Mouse (Mus musculus) midbrain, embryonic 10.5 days (tissue): ENCODE data around the gene Gm20388. TPM values are rescaled to one million over a fixed set of nuclear protein-coding genes. Genes with fewer than 3 reads are reported as not detected.

Source experiments
- DNase-seq: peaks from one replicate; pipeline ENCODE4 v3.0.0-alpha.2; 2017; ENCODE audit warnings: low spot score
- H3K27ac ChIP-seq: fragments of 300-500 bp; sonication (generic); replicated peaks from 2 replicates; pipeline ENCODE4 v1.5.1; 2016; ENCODE audit warnings: mild to moderate bottlenecking
- H3K27me3 ChIP-seq: fragments of 300-500 bp; sonication (generic); 2 replicates; pipeline ENCODE4 v1.6.1; 2016; ENCODE audit warnings: low read depth, mild to moderate bottlenecking; ENCODE audit not compliant: poor library complexity, severe bottlenecking
- H3K36me3 ChIP-seq: fragments of 300-500 bp; sonication (generic); 2 replicates; pipeline ENCODE4 v1.6.1; 2016; ENCODE audit warnings: mild to moderate bottlenecking, moderate library complexity
- H3K4me1 ChIP-seq: fragments of 300-500 bp; sonication (generic); 2 replicates; pipeline ENCODE4 v1.6.1; 2016
- H3K4me3 ChIP-seq: fragments of 300-500 bp; sonication (generic); 2 replicates; pipeline ENCODE4 v1.5.1; 2016; ENCODE audit warnings: mild to moderate bottlenecking, moderate library complexity
- H3K9me3 ChIP-seq: fragments of 300-500 bp; sonication (generic); replicated peaks from 2 replicates; pipeline ENCODE4 v1.6.1; 2016; ENCODE audit warnings: mild to moderate bottlenecking
- WGBS: fragments of 180-500 bp; shearing (Covaris S2); methylation state at CpG from one replicate; pipeline ENCODE4 v1.1.7; 2016; 5-methylcytosine and 5-hydroxymethylcytosine counted together
- polyA plus RNA-seq: library from polyadenylated mRNA; unstranded; fragments of >200 nt; fragmentation: Nextera tagmentation; extraction: Ambion mirVana; gene quantifications from 2 replicates; pipeline ENCODE4 v1.2.1, GENCODE M21; 2016

The Gm20388 gene
- polyA plus RNA-seq, 1 experiment from 2014 or later, result 7.1 TPM

DNA sequence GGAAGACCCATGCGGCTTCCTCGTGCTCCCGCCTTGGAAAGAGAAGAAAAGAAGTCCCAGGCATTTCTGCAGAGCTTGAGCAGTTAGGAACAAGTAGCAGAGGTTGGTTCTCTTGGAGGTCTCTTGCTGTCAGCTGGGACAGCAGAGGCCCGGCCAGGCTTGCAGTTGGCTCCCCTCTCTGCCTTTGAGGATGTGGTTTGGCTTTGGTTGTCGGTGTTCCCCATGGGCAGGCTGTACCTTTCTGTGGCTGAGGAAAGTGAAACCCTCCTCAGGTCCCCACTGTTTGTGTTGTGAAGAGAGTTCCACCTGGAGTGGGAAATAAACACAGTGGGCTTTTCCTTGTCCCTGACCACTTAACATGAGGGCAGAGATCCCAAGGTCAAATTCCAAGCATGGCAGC, 2097.8 kb downstream of the Gm20388 start:
- Histone ChIP-seq H3K9me3 (no peaks in the 10 kb centered on the region), H3K4me1 (peaks cover 18% of the 10 kb centered on the region), H3K27me3 (no peaks in the 10 kb centered on the region), H3K4me3 (no peak overlapping the region), H3K27ac (no peak overlapping the region), H3K36me3 (peaks cover 87% of the 10 kb centered on the region)
- 87% methylated on average over 5 of the region's 5 CpGs for WGBS
- no peak for DNase-seq

DNA sequence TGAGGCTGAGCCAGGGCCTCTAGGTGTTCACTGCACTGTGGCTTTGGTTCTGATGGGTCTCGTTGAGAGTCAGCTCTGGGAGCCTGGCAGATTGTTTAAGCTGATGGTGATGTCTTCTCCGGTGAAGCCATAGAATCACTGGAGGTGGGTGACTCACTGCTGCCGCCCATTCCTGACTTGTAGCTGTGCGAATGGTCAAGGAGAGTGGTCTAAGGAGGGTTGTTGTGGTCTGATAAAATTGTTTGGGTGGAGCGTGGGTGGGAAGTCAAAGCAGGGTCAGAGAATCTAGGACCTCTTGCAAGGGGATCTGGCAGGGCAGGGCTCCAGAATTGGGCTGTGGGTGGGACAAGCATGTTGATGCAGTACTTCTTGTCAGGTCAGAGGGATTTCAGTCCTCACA, 2100.0 kb downstream of the Gm20388 start:
- Histone ChIP-seq H3K27ac (no peak overlapping the region), H3K27me3 (no peaks in the 10 kb centered on the region), H3K4me3 (no peak overlapping the region), H3K36me3 (peaks cover 91% of the 10 kb centered on the region), H3K9me3 (no peaks in the 10 kb centered on the region), H3K4me1 (peaks cover 14% of the 10 kb centered on the region)
- WGBS, result 91% methylated on average over 5 of the region's 5 CpGs
- no peak for DNase-seq

GRCm38 (mm10) chr8:122011066-122011588, 2100.5 kb downstream of the Gm20388 start:
- no peaks in the 10 kb centered on the region for H3K27me3 ChIP-seq
- no peaks in the 10 kb centered on the region for H3K9me3 ChIP-seq
- H3K36me3 ChIP-seq, result peaks cover 92% of the 10 kb centered on the region
- H3K4me1 ChIP-seq, result peaks cover 14% of the 10 kb centered on the region
- H3K4me3 ChIP-seq, result no peak overlapping the region
- no peak overlapping the region for H3K27ac ChIP-seq
- 73% methylated on average over 7 of the region's 7 CpGs for WGBS
- DNase-seq, result no peak

DNA sequence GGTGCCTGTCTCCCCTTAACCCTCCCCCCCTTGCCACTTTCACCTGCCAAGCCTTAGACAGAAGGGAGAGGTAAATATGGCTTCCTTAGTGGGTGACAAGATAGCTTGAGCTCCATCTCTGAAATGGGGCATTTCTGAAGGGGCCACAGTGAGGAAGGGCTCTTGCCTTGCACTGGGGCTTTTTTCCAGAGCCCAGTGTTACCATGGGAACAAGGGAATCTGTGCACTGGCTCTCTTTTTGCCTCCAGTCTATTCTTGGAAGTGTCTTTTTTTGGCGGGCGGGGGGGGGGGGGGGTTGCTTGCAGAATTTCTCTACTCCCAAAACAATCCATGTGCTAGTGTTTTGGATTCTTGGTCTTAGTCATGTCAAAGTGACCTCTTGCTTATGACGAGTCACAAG, 2104.0 kb downstream of the Gm20388 start:
- Histone ChIP-seq H3K27me3 (no peaks in the 10 kb centered on the region), H3K36me3 (peaks cover 92% of the 10 kb centered on the region), H3K4me1 (peaks cover 18% of the 10 kb centered on the region), H3K9me3 (no peaks in the 10 kb centered on the region), H3K27ac (0 out of 2 replicates have a peak overlapping the region, but pooled peaks have one; percentile 23), H3K4me3 (no peak overlapping the region)
- no peak for DNase-seq
- WGBS, result 74% methylated on average over 3 of the region's 3 CpGs

GRCm38 (mm10) chr8:122018046-122018831, 2107.6 kb downstream of the Gm20388 start:
- DNase-seq, result no peak
- Histone ChIP-seq H3K4me3 (no peak overlapping the region), H3K9me3 (no peaks in the 10 kb centered on the region), H3K36me3 (peaks cover 93% of the 10 kb centered on the region), H3K27ac (no peak overlapping the region), H3K27me3 (no peaks in the 10 kb centered on the region), H3K4me1 (peaks cover 11% of the 10 kb centered on the region)
- 86% methylated on average over 22 of the region's 22 CpGs for WGBS

DNA sequence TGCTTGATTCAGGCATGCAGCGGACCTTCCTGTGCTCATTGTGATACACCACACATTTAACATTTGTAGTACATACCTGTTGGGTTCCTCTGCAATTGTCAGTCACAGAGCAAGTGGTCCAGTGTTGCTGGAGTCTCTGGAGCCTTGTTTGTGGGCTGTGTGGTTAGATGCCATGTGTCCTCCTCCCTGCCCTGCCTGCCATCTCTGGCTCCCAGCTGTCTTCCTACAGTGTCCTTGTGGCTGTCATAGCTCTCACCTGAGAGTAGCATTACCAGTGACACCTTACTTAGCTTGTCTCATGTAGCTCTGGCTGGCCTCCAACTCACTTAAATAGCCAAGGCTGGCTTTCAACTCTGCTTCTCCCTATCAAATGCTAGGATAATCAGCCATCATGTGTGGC, 2108.5 kb downstream of the Gm20388 start:
- peaks cover 93% of the 10 kb centered on the region for H3K36me3 ChIP-seq

DNA sequence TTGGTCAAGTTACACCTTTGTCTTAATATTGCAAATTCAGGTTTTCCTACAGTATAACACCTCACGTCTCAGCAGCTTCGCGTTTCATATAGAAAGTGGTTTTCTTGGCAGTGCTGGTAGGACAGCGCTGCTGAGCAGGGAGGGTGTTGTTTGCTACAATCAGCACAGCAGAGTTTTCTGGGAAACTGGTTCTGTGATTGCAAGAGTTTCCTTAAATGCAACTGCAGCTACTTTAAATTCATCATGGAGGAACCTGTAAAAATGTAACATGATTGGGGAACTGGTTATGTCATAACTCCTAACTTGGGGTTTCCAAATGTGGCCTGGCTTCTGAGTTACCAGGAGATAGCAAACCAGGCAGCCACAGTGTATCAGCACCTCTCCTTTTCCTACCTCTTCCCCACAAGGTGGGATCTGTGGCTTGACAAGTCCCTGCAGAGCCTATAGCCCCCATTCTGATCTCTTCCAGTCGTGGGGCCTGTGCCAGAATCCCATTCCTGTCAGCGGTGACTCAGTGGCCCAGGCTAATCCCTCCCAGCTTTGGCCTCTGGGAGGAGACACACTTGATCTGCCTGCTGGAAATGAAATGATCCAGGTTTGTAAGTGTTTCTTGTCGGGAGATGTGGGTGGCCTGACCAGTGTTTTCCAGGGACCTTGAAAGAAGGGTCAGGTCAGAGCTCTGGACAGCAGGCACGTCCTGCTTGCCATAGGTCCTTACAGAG, 2109.6 kb downstream of the Gm20388 start:
- Histone ChIP-seq H3K4me1 (0 out of 2 replicates have a peak, but pooled peaks cover 4% of the 10 kb centered on the region), H3K27me3 (no peaks in the 10 kb centered on the region), H3K4me3 (no peak overlapping the region), H3K9me3 (no peaks in the 10 kb centered on the region), H3K36me3 (peaks cover 96% of the 10 kb centered on the region), H3K27ac (no peak overlapping the region)
- DNase-seq, result no peak
- WGBS, result 89% methylated on average over 8 of the region's 8 CpGs

More for the DNA sequence above, 2108.5 kb downstream of the Gm20388 start:
- Histone ChIP-seq H3K27me3 (no peaks in the 10 kb centered on the region), H3K4me3 (no peak overlapping the region), H3K4me1 (peaks cover 8% of the 10 kb centered on the region), H3K9me3 (no peaks in the 10 kb centered on the region), H3K27ac (no peak overlapping the region)
- DNase-seq, result no peak
- WGBS, result 90% methylated on average over 1 of the region's 1 CpGs

- DNase-seq, result no peak
- Histone ChIP-seq H3K9me3 (no peaks in the 10 kb centered on the region), H3K4me1 (0 out of 2 replicates have a peak, but pooled peaks cover 4% of the 10 kb centered on the region), H3K27ac (no peak overlapping the region), H3K36me3 (peaks cover 96% of the 10 kb centered on the region), H3K4me3 (no peak overlapping the region), H3K27me3 (no peaks in the 10 kb centered on the region)
- WGBS, result 87% methylated on average over 2 of the region's 2 CpGs
Measured at GRCm38 (mm10) chr8:122021725-122022124, 2111.1 kb downstream of the Gm20388 start.

- Histone ChIP-seq H3K27me3 (no peaks in the 10 kb centered on the region), H3K9me3 (no peaks in the 10 kb centered on the region), H3K27ac (no peak overlapping the region), H3K4me3 (no peak overlapping the region), H3K4me1 (0 out of 2 replicates have a peak, but pooled peaks cover 4% of the 10 kb centered on the region), H3K36me3 (peaks cover 96% of the 10 kb centered on the region)
- DNase-seq, result no peak
- WGBS, result 89% methylated on average over 6 of the region's 6 CpGs
Measured at GRCm38 (mm10) chr8:122022274-122022673, 2111.6 kb downstream of the Gm20388 start.

DNA sequence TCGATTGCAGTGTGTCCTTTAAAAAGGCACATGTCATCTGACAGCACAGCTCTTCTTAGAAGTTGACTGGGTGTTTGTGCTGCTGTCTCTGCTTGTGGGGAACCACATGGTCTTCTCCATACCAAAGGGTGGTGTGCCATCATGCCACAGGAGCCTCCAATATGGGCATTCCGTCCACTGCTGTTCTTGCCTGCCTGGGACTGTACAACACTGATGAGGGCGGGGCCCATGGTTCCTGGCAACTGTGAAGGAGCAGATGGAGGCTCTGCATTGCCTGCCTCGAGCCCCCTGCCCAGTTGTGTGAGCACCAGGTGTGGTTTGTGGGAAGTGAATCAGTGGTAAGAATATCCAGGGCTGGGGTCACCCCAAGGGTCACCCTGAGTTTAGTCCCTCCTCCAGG, 2112.1 kb downstream of the Gm20388 start:
- Histone ChIP-seq H3K27ac (no peak overlapping the region), H3K4me3 (no peak overlapping the region), H3K36me3 (peaks cover 93% of the 10 kb centered on the region), H3K4me1 (0 out of 2 replicates have a peak, but pooled peaks cover 4% of the 10 kb centered on the region), H3K27me3 (no peaks in the 10 kb centered on the region), H3K9me3 (no peaks in the 10 kb centered on the region)
- WGBS, result 87% methylated on average over 4 of the region's 4 CpGs
- no peak for DNase-seq

- 95% methylated on average over 9 of the region's 9 CpGs for whole genome bisulfite sequencing
- no peak overlapping the region for H3K27ac ChIP-seq
- DNase-seq, result no peak
- no peaks in the 10 kb centered on the region for H3K27me3 ChIP-seq
- no peaks in the 10 kb centered on the region for H3K9me3 ChIP-seq
- peaks cover 12% of the 10 kb centered on the region for H3K4me1 ChIP-seq
- peaks cover 65% of the 10 kb centered on the region for H3K36me3 ChIP-seq
- no peak overlapping the region for H3K4me3 ChIP-seq
Measured at GRCm38 (mm10) chr8:122025546-122025945, 2114.9 kb downstream of the Gm20388 start.

DNA sequence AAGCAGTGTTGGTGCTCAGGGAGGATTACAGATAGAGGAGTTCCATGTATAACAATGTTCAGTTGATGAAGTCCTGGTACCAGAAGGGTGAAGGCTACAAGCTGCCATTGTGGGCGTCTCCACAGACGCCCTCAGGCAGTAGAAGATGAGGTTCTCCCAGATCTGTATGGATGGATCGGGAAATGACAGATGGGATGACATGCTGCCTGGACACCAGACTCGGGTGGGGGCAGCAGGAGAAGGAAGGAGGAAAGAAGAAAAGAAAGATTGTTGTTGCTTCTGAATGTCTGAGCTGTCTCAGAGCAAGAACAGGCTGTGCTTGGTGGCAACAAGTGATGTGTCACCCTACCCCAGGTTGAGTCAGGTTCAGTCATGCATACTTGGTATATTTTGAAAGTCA, 2117.5 kb downstream of the Gm20388 start:
- DNase-seq, result no peak
- H3K4me1 ChIP-seq, result peaks cover 28% of the 10 kb centered on the region
- peaks cover 42% of the 10 kb centered on the region for H3K36me3 ChIP-seq
- H3K9me3 ChIP-seq, result no peaks in the 10 kb centered on the region
- no peak overlapping the region for H3K27ac ChIP-seq
- H3K4me3 ChIP-seq, result no peak overlapping the region
- no peaks in the 10 kb centered on the region for H3K27me3 ChIP-seq
- WGBS, result 87% methylated on average over 4 of the region's 4 CpGs

DNA sequence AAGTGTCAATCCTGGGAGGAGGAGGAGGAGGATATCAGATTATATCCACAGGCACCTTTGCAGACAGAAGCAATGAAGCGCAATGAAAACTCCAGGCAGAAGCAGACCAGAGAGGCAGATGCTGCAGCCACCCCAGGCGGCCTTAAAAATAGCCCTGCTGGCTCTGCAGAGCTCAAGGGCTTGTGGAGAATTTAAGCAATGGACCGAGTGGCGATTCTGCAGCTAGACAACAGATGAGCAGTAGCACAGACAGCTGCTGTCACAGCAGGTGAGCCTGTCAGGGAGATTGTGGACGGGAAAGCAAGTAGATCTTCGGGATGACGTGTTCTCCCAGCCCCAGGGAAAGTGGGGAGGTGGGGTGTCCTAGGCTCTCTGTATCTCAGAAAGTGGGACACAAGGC, 2120.3 kb downstream of the Gm20388 start:
- WGBS, result 33% methylated on average over 7 of the region's 7 CpGs
- Histone ChIP-seq H3K36me3 (peaks cover 14% of the 10 kb centered on the region), H3K27ac (no peak overlapping the region; the same call in 1 of the 2 replicates), H3K9me3 (no peaks in the 10 kb centered on the region), H3K4me1 (peaks cover 28% of the 10 kb centered on the region), H3K4me3 (no peak overlapping the region), H3K27me3 (no peaks in the 10 kb centered on the region)
- no peak for DNase-seq
